Mouse (Mus musculus) heart, adult 8-10 months (tissue): ENCODE measurements around the gene Pim1. TPM values are rescaled to one million over a fixed set of nuclear protein-coding genes. Genes with fewer than 3 reads are reported as not detected.

ENCODE experiments used
- DNase-seq: peaks from one replicate; pipeline ENCODE4 v3.0.0; 2022; ENCODE audit warnings: low spot score
- total RNA-seq, 4 experiments: library from RNA; stranded (reverse); gene quantifications; 2 replicates each; pipeline ENCODE4 v1.2.4; 2022

The Pim1 gene
- total RNA-seq, 4 experiments from 2014 or later: 16.0 to 22.3 (median 17.4) TPM

DNA sequence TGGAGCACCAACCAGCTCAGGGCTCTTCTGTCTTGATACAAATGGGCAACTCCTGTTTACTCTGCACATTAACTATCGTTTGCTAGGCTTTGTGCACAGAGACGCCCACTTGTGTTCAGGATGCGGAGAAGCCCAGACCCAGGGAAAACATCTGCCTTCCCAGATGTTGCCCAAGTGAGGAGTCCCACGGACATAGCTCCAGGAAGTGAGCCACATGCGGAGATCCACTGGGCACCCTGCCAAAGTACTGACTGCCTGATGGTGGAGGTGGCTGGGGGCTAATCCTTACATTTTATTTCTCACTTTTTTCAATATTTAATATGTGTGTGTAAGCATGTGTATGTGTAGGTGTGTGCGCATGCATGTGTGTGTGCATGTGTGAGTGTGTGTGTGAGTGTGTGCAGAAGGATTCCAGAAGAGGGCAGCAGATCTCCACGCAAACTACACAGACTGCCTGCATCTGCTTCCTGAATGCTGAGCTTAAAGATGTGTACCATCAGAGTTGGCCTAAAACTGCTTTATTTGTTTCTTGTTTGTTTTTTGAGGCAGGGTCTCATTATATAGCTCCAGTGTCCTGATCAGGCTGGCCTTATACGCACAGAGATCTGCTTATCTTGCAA is 38.1 kb downstream of the Pim1 start:
- DNase-seq: no peak

DNA sequence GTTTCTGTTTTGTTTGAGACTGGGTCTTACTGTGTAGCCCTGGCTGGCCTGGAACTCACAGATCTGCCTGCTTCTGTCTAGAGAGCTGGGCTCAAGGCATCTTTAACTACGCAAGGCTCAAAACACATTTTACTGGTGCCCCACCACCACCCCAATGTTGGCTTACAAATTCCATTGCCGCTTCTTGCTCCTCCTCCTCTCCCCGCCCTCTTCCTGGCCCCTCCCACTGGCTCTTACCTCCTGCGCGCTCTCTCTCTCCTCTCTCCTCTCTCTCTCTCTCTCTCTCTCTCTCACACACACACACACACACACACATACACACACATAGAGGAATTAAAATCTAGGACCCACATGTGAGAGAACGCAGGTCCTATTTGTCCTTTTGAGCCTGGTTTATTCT is 40.0 kb downstream of the Pim1 start:
- no peak for DNase-seq

DNA sequence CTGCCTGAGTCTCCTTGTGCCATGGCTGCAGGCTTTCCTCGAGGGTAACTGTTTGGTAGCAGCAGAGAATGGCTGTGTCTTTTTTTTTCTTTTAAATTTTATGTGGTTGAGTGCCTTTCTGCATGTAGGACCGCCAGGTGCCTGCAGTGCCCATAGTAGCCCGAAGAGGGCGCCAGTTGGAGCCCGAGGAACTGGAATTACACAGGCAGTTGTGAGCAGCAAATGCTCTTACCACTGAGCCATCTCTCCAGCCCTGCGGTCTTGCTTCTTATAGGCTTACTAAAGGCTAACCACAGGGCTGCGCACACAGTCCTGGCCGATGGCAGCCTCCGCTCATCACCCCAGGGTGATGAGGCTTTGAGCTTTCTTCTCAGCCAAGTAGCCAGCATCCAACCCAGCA is 40.7 kb downstream of the Pim1 start:
- DNase-seq: no peak

DNA sequence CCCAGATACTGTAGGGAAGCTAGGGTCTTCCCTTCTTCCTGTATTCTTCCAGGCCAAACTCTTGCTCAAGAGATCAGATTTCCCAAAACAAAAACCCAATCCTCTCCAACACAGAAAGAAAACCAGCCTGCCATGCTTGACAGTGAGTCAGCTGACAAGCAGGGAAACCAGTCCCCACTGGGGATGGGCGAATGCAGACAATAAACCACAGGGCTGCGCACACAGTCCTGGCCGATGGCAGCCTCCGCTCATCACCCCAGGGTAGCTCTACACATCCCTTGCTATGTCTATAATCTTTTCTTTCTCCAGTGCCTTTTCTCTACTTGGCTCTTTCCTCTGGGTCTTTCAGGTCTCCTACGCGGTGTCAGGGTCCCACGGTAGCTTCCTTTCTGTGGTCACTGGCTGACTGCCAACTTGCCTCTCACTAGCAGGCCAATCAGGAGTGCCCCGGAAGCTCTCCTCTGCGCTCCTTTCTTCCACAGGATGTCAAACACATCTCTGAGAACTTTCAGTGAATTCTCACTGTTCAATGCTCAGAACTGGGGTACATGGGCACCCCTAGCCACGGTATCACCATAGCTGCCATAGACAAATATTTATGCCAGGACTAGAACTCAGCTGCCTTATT is 41.3 kb downstream of the Pim1 start:
- no peak for DNase-seq

DNA sequence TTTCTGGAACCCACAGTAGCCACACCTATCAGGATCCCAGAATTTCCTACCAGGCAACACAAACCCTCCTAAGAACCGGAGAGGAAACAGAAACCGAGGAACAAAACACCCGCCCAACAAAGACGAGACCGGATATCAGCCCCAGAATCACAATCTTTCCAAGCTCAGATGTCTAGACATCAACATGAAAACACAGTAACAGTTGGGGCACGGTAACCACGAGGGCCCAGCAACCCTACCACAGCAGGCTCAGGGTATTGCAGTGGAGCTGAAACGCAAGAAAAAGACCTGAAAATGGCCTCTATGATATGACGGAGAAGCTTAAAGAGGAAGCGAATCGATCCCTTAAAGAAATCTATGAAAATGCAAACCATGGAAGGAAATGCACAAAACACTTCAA is 43.3 kb downstream of the Pim1 start:
- no peak for DNase-seq

DNA sequence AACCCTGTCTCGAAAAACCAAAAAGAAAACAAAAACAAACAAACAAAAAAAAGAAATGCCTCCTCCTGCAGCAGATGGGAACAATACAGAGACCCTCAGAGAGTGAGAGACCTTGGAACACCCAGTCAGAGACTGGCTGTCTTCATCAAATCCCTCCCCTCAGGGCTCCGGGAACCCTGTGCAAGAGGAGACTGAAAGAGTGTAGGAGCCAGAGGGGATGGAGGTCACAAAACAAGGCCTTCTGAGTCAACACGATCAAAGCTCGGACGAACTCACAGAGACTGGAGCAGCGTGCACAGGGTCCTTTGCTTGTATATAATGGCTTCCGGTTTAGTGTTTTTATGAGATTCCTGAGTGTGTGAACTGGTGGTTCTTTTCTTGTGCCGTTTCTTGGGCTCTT is 49.9 kb downstream of the Pim1 start:
- DNase-seq: no peak

DNA sequence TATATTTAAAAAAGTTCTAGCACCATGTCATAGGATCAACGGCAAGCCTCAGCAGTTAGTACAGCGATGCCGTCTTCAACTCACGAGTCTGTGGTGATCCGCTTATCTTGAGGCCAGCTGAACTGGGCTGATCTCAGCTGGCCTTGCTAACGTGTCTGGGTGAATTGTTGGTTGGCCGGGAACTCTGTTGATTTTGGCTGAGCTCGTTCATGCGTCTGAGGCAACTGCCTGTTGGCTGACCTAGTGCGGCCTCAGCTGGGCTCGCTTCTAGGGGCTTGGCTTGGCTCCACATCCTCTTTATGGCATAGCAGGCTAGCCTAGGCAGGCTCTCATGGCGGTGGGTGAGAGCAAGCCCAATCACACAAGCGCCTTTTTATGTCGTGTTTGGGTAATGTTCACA is 50.9 kb downstream of the Pim1 start:
- DNase-seq: peak; percentile 89

DNA sequence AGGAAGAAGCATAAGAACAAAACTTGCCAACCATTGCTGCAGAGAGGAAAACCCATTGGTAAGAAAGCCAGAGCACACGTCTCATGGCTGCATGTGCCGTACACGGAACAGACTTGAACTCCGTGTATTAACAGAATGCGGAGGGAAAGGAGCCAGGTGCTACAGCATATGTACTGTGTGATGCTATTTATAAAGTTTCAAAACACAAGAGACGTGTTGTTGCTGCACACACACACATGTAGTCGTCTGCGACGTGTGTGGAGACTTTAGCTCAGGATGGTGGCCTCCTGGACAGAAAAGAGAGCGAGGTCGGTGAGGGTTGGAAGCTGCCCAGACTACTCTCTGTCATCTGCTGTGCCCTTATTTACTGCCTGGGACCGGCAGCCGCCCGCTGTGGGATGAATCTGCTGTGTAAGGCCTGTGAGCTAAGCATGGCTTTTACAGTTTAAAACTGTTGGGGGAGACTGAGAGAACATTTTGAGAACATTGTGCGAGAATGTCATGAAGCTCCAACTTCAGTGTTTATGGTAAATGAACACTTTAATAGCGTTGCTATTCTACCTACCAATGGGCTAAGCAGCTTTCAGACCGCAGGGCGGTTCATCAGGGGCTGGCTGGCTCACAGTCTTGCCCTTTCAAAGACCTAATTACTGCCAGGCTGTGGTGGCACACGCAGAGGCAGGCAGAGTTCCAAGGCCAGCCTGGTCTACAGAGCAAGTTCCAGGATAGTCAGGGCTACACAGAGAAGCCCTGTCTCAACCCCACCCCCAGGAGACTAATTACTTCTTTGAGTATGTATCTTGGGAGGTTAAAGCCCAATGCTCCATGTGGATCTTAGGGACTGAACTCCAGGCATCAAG is 52.5 kb downstream of the Pim1 start:
- DNase-seq: no peak

DNA sequence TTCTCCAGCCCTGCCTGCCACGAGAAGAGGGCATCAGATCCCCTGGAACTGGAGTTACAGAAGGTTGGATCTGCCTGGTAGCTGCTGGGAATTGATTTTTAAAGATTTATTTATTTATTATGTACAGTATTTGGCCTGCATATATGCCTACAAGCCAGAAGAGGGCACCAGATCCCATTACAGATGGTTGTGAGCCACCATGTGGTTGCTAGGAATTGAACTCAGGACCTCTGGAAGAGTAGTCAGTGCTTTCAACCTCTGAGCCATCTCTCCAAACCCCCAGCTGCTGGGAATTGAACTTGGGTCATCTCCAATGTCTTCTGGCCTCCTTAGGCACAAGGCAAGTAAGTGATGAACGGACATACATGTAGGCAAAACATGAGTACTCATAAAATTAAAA is 53.5 kb downstream of the Pim1 start:
- no peak for DNase-seq

DNA sequence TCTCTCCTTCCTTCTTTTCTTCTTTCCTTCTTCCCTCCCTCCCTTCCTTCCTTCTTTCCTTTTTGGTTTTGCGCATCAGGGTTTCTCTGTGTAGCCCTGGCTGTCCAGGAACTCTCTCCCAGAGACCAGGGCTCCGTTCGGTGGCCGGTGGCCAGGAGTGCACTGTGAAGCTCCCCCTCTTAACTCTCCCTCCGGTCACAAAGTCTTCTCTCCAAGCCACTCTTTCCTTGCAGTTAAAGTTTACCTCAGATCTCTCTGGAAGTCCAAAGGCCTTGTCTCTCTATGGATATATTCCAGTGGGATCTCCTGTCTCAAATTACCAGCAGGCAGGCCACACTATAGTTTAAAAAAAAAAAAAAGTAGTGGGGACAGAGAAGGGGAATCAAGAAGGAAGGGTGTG is 54.7 kb downstream of the Pim1 start:
- no peak for DNase-seq

Other genes starting within 250 kb of the Pim1 start
- gene Ppil1, start 226.6 kb upstream of the Pim1 start, total RNA-seq: 10 to 100 TPM; 36.5 to 43.8 (median 37.3) TPM
- 100 to 1,000 TPM; 294 to 476 (median 372) TPM for gene BC004004, start 222.0 kb upstream of the Pim1 start, total RNA-seq
- 10 to 100 TPM; 17.9 to 22.9 (median 21.4) TPM for gene Pi16, start 173.1 kb upstream of the Pim1 start, total RNA-seq
- 100 to 1,000 TPM; 196 to 220 (median 210) TPM for gene Mtch1, start 142.8 kb upstream of the Pim1 start, total RNA-seq
- 1 to 10 TPM in 3 of 4 experiments, under 1 TPM in 1; 0.75 to 3.6 (median 1.5) TPM for gene Fgd2, start 129.8 kb upstream of the Pim1 start, total RNA-seq
- not detected for gene Gm17657, start 58.9 kb downstream of the Pim1 start, total RNA-seq
- gene Tbc1d22b, start 59.0 kb downstream of the Pim1 start, total RNA-seq: 10 to 100 TPM; 11.3 to 13.5 (median 11.9) TPM
- gene Tmem217, start 61.6 kb downstream of the Pim1 start, total RNA-seq: not detected
- 10 to 100 TPM; 16.1 to 20.7 (median 18.9) TPM for gene Rnf8, start 124.0 kb downstream of the Pim1 start, total RNA-seq
- gene Gm28043, start 124.1 kb downstream of the Pim1 start, total RNA-seq: 1 to 10 TPM in 2 of 4 experiments, under 1 TPM in 2; 0.78 to 1.3 (median 0.91) TPM
- 10 to 100 TPM; 57.5 to 79.0 (median 65.0) TPM for gene Cmtr1, start 169.8 kb downstream of the Pim1 start, total RNA-seq
- gene Ccdc167, start 226.3 kb downstream of the Pim1 start, total RNA-seq: 10 to 100 TPM; 12.4 to 14.9 (median 14.1) TPM